Mouse (Mus musculus): ENCODE results near the gene Atg2b. TPM values are rescaled to one million over a fixed set of nuclear protein-coding genes. Genes with fewer than 3 reads are reported as not detected.
A peak's percentile ranks its signal among the peaks of the same experiment; 100 is the strongest.

Gene Atg2b
- polyA plus RNA-seq, 1 experiment from 2014 or later: 17.7 TPM

DNA sequence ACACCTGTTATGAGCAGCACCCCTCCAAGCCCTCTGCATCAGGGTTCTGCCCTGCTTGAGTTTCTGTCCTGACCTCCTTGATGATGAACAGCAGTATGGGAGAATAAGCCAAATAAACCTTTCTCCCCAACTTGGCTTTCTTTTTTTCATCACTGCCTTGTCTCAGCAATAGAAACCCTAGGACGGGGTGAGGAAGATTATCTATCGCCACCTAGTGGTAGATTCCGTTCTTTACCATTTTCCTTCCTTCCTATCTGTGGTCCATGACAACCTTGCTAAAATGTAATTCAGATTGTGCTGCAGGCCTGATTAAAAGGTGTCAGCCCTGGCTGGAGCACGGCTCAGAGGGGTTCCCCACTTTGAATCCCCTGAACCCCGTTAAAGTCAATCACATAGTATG lies 37.6 kb upstream of the Atg2b start:
- Histone ChIP-seq H3K4me2 (no peak overlapping the region), H3K9me3 (ENCODE audit: low read depth, low read length) (no peaks in the 10 kb centered on the region), H3K36me3 (ENCODE audit: insufficient read depth) (no peaks in the 10 kb centered on the region), H3K27ac (ENCODE audit: low read depth) (no peak overlapping the region), H3K9ac (no peak overlapping the region), H3K4me3 (ENCODE audit: low read depth, low read length) (no peak overlapping the region), H3K4me1 (ENCODE audit: insufficient read depth) (no peaks in the 10 kb centered on the region), H3K27me3 (ENCODE audit: insufficient read depth, low read length) (no peaks in the 10 kb centered on the region)
- DNase-seq (peak; percentile 81), ATAC-seq (ENCODE audit: insufficient read depth) (peak; percentile 33; the same call in 1 of the 2 replicates)
- TF ChIP-seq CTCF (IDR thresholded peaks at IDR 0.05; ENCODE audit: low read depth): peak; percentile 83
- 4% methylated on average over 5 of the region's 5 CpGs for WGBS

DNA sequence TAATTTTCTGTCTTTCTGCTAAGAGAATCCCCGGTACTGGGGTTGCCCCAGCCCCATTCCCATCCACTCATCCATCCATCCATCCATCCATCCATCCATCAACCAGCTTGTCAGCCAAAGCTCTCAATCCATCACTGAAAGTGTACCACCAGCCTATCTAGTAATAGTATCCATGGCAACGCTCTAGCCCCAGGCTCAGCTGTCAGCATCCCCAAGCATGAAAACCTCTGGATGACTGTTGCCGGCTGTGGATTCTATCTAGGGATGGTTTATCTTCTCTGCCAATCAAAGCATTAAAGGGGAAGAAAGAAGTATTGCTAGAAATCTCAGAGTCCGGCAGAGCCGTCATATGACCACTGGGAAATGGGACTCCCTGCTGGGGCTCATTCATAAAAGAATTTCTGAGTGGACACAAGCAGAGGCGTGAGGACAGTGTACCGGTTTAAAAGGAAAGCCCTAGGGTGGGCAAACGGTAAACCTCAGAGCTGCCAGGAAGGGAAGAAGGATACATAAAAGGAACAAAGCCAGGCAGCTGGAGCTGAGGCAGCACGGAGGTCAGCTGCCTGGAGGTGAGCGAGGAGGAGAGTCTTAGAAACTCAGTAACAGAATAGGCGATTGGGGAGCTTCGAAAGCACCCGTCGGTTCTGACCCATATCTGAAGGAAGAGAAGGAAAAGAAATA lies 36.6 kb upstream of the Atg2b start:
- ATAC-seq (ENCODE audit: insufficient read depth): no peak
- Histone ChIP-seq H3K9ac (no peak overlapping the region), H3K9me3 (ENCODE audit: low read depth, low read length) (no peaks in the 10 kb centered on the region), H3K4me1 (ENCODE audit: insufficient read depth) (no peaks in the 10 kb centered on the region), H3K4me2 (no peak overlapping the region), H3K36me3 (ENCODE audit: insufficient read depth) (no peaks in the 10 kb centered on the region), H3K4me3 (ENCODE audit: low read depth, low read length) (no peak overlapping the region), H3K27ac (ENCODE audit: low read depth) (no peak overlapping the region), H3K27me3 (ENCODE audit: insufficient read depth, low read length) (no peaks in the 10 kb centered on the region)
- DNase-seq: no peak
- WGBS: 48% methylated on average over 14 of the region's 14 CpGs
- no peak for TF ChIP-seq CTCF (IDR thresholded peaks at IDR 0.05; ENCODE audit: low read depth)

DNA sequence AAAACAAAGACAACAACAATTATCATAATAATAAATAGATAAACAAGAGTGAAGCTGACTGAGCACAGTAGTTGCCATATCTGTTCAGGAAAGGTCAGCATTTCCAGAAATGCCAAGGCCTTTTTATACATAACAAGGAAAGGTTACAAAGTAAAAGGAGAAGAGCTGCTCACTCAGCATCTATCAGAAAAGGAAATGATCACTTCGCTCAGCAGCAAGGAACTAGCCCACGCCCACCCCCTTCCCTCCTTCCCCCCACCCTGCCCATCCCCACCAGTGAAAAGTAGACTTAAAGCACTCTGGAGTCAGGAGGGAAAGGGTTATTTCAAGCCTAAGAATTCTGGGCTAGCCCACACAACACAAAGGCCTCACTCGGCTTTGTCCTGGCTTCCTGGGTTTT lies 35.2 kb upstream of the Atg2b start:
- WGBS: 62% methylated on average over 3 of the region's 3 CpGs
- DNase-seq (no peak), ATAC-seq (ENCODE audit: insufficient read depth) (no peak)
- H3K36me3 ChIP-seq (ENCODE audit: insufficient read depth): no peaks in the 10 kb centered on the region
- H3K4me1 ChIP-seq (ENCODE audit: insufficient read depth): no peaks in the 10 kb centered on the region
- no peak overlapping the region for H3K4me2 ChIP-seq
- H3K27ac ChIP-seq (ENCODE audit: low read depth): no peak overlapping the region
- TF ChIP-seq CTCF (IDR thresholded peaks at IDR 0.05; ENCODE audit: low read depth): no peak
- no peaks in the 10 kb centered on the region for H3K9me3 ChIP-seq (ENCODE audit: low read depth, low read length)
- H3K9ac ChIP-seq: no peak overlapping the region
- no peak overlapping the region for H3K4me3 ChIP-seq (ENCODE audit: low read depth, low read length)
- no peaks in the 10 kb centered on the region for H3K27me3 ChIP-seq (ENCODE audit: insufficient read depth, low read length)

DNA sequence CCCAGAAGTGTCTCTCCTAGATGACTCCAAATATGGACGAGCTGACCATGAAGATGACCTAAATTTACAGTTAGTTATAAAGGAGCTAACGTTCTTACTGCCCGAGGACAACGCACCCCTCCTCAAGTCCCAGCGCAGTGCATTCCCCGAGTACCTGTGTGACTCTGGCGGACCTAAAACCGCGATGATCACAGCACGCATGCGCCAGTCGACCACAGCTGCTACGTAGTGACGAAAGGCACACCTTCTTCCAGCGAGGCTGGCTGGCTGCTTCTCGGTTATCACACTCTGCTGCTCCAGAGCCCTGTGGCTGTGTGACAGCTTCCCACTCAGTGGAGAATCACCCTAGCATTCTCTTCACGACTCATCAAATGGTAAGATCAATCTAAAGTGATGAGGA lies 33.6 kb upstream of the Atg2b start:
- no peak overlapping the region for H3K9ac ChIP-seq
- TF ChIP-seq CTCF (IDR thresholded peaks at IDR 0.05; ENCODE audit: low read depth): no peak
- no peak for ATAC-seq (ENCODE audit: insufficient read depth)
- peak overlapping the region; percentile 29 for H3K4me2 ChIP-seq
- no peaks in the 10 kb centered on the region for H3K4me1 ChIP-seq (ENCODE audit: insufficient read depth)
- H3K27me3 ChIP-seq (ENCODE audit: insufficient read depth, low read length): no peaks in the 10 kb centered on the region
- H3K9me3 ChIP-seq (ENCODE audit: low read depth, low read length): no peaks in the 10 kb centered on the region
- no peaks in the 10 kb centered on the region for H3K36me3 ChIP-seq (ENCODE audit: insufficient read depth)
- DNase-seq: no peak
- no peak overlapping the region for H3K4me3 ChIP-seq (ENCODE audit: low read depth, low read length)
- WGBS: 57% methylated on average over 17 of the region's 17 CpGs
- no peak overlapping the region for H3K27ac ChIP-seq (ENCODE audit: low read depth)

DNA sequence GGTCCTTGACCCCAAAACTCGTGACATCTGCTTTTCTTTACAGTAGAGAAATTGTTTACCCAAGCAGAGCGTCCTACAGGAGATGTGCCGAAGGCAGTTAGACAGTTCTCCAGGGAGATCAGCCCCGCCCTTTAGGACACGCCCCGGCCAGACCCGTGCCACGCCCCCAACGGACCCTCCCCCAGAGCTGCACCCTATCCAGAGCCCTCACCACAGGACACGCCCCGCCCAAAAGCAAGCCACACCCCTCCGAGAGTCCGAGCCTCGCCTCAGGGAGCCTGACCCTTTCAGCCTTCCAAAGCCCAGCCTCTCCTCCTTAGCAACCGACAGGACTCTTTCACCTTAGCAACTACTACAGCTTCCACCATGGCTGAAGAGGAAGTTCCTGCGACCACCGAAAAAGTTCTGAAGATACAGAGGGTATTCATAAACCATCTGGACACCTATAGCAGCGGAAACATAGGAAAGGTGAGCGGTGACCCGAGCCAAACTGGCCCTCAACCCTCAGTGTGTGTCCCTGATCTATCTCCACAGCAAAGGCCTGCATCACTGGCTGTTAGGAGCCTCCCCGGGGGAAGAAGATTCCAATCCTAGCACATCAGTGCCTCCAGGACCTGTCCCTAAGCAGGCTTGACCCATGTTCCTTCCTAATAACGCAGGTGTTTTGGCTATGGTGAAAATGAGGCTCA lies 20.9 kb upstream of the Atg2b start, which contains the start of gene Ak7:
Gene Ak7 (plus strand): TSS at position 178 of the 689 bp plus-strand sequence.
- peaks cover 4% of the 10 kb centered on the region; the same call in 1 of the 2 replicates for H3K4me1 ChIP-seq (ENCODE audit: insufficient read depth)
- peak within 1 kb of the TSS; percentile 53 for H3K4me2 ChIP-seq
- H3K4me3 ChIP-seq (ENCODE audit: low read depth, low read length): no peak within 1 kb of the TSS
- no peaks in the 10 kb centered on the region for H3K27me3 ChIP-seq (ENCODE audit: insufficient read depth, low read length)
- no peak within 1 kb of the TSS for H3K9ac ChIP-seq
- ATAC-seq (ENCODE audit: insufficient read depth): peak; percentile 94
- DNase-seq: peak; percentile 84
- no peak for TF ChIP-seq CTCF (IDR thresholded peaks at IDR 0.05; ENCODE audit: low read depth)
- peaks cover 8% of the 10 kb centered on the region for H3K36me3 ChIP-seq (ENCODE audit: insufficient read depth)
- WGBS: 11% methylated on average over 22 of the region's 22 CpGs
- no peak within 1 kb of the TSS for H3K27ac ChIP-seq (ENCODE audit: low read depth)
- H3K9me3 ChIP-seq (ENCODE audit: low read depth, low read length): no peaks in the 10 kb centered on the region

DNA sequence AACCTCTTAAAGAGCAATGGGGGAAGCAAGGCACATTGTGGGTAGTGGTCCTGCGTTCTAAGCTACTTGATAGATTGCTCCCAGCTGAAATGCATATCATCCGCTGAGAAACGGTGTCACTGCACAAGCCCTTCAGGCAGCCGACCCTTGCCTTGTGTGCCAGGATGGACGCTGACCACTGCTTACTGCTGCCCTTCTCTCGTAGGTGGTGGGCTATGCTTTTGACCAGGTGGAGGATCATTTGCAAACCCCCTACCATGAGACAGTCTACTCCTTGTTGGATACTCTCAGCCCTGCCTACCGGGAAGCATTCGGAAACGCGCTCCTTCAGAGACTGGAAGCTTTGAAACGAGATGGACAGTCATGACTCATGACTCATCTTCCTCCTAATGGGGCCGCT lies 15.4 kb upstream of the Atg2b start:
- 90% methylated on average over 12 of the region's 12 CpGs for WGBS
- Histone ChIP-seq H3K4me3 (ENCODE audit: low read depth, low read length) (no peak overlapping the region), H3K9me3 (ENCODE audit: low read depth, low read length) (no peaks in the 10 kb centered on the region), H3K36me3 (ENCODE audit: insufficient read depth) (peaks cover 26% of the 10 kb centered on the region), H3K27me3 (ENCODE audit: insufficient read depth, low read length) (no peaks in the 10 kb centered on the region), H3K4me1 (ENCODE audit: insufficient read depth) (peaks cover under 1% of the 10 kb centered on the region; the same call in 1 of the 2 replicates), H3K27ac (ENCODE audit: low read depth) (no peak overlapping the region), H3K4me2 (no peak overlapping the region), H3K9ac (no peak overlapping the region)
- DNase-seq (no peak), ATAC-seq (ENCODE audit: insufficient read depth) (no peak)
- TF ChIP-seq CTCF (IDR thresholded peaks at IDR 0.05; ENCODE audit: low read depth): no peak

DNA sequence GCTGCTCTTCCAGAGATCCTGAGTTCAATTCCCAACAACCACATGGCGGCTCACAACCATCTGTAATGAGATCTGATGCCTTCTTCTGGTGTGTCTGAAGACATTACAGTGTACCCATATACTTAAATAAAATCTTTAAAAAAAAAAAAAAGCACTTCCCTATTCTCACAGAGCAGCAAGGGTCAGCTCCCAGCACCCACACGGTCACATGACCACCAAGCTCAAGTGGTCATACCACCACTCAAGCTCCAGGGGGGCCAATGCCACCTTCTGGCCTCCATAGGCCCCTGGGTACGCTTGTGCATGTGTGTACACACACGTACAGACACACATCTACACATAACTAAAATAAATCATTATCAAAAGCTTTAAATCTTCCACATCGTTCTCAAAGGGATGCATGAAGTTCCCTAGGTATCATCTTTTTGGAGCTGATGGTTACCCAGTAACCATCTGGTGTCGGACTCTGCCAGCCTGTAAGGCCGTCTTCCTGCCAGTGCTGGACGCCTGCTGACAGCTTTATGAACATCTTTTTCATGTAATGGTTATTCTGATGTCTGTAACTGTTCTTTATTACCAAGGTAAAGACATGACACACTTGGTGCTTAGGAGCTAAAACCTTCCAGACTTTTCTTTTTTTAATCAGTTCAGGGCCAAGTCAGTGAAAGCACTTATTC lies 12.2 kb upstream of the Atg2b start:
- no peak overlapping the region for H3K4me3 ChIP-seq (ENCODE audit: low read depth, low read length)
- H3K4me1 ChIP-seq (ENCODE audit: insufficient read depth): no peaks in the 10 kb centered on the region
- no peak overlapping the region for H3K27ac ChIP-seq (ENCODE audit: low read depth)
- H3K9me3 ChIP-seq (ENCODE audit: low read depth, low read length): no peaks in the 10 kb centered on the region
- no peak overlapping the region for H3K4me2 ChIP-seq
- no peak for ATAC-seq (ENCODE audit: insufficient read depth)
- WGBS: 89% methylated on average over 8 of the region's 8 CpGs
- no peak for TF ChIP-seq CTCF (IDR thresholded peaks at IDR 0.05; ENCODE audit: low read depth)
- peaks cover 30% of the 10 kb centered on the region for H3K36me3 ChIP-seq (ENCODE audit: insufficient read depth)
- no peaks in the 10 kb centered on the region for H3K27me3 ChIP-seq (ENCODE audit: insufficient read depth, low read length)
- no peak overlapping the region for H3K9ac ChIP-seq
- no peak for DNase-seq
